13 mouse cellular contexts compared by ENCODE assay signal in the genomic region with DNA sequence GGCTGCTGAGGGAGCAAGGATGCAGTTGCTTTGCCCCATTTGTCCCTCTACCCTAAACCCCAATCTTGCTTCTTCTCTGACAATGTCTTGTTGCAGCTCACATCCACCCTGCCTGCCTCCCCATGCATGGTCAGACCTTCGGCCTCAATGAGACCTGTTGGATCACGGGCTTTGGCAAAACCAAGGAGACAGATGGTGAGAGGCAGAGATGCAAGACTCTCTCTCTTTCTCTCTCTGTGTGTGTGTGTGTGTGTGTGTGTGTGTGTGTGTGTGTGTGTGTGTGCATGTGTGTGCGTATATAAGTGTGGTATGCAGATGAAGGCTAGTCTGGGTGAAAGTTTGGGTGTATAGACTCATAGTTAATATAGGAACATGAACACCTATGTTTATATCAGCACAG.
"Had no signal": no experiment of that assay in that cellular context is flagged by ENCODE, and none has a peak within 500 bp of the region (broad histone marks: within the 10 kb centered on the region; RNA-seq: fewer than 3 reads in every experiment).

No protein-coding gene starts in this region.

- DNase-seq: cerebellum, adult 2 months; cerebellum, adult 8-10 months; cerebellum, adult 9-11 months; embryo, embryonic 11 days; forebrain, postnatal 0 days; gastrocnemius, adult 2 months; gastrocnemius, postnatal 10 days; gastrocnemius, postnatal 14 days; gastrocnemius, postnatal 25 days; gastrocnemius, postnatal 36 days; heart, adult 11 months; heart, adult 18-20 months; heart, adult 2 months had no signal
